Mouse (Mus musculus): ENCODE data around the gene Eno1.

DNA sequence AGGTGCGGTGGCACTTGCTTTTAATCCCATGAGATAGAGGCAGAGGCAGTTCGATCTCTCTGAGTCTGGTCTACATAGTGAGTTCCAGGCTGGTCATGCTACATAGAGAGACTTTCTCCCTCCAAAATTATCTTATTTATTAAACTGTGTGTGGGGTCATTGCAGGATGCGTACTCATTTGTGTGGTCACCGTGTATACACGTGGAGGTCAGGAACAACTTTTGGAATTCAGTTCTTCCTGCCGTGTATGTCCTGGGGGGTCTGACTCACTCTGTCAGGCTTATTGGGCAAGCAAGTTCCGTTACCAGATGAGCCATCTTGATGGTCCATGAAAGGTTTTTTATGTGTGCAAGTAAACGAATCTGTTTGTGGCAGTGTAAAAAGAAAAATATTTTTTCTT, 50.5 kb downstream of the Eno1 start:
- TF ChIP-seq CTCF (IDR thresholded peaks at IDR 0.05; ENCODE audit: low read depth, low read length) (no peak), POLR2A (IDR thresholded peaks at IDR 0.05; ENCODE audit: extremely low read depth, insufficient read depth, low read length) (no peak)

Data from liver, adult 2 months (tissue).